Mouse (Mus musculus) CD4-positive, CD25-positive, alpha-beta regulatory T cell, adult 9 weeks (primary cell): Measurements from ENCODE around the gene Gm8011. TPM values are rescaled to one million over a fixed set of nuclear protein-coding genes. Genes with fewer than 3 reads are reported as not detected.

Source experiments
- polyA plus RNA-seq: library from polyadenylated mRNA; unstranded; fragments of 100-300 nt; shearing (Covaris generic); gene quantifications from one replicate; pipeline ENCODE4 v1.2.1, GENCODE M21; 2017

The Gm8011 gene
- polyA plus RNA-seq, result not detected

DNA sequence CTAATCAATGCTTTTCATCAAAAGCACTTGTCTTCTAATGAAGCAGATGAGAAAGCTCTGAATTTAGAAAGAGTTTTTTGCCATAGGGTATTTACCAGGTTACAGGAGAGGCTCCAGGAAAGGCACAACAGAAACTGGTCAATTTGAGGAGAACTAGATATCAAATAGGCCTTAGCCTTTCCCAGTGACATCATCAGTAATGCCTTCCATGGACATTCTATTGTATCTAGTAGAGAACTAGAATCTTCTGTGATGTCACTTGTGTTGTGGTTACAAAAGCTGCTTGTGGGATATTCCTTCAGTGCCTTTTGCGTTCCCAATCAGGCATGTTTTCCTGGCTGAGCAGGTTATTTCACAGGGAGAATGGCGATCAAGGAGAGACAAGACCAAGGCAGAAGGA lies at the start of gene Gm8011:
Gene Gm8011 (plus strand): TSS at position 301 of the 400 bp plus-strand sequence.

DNA sequence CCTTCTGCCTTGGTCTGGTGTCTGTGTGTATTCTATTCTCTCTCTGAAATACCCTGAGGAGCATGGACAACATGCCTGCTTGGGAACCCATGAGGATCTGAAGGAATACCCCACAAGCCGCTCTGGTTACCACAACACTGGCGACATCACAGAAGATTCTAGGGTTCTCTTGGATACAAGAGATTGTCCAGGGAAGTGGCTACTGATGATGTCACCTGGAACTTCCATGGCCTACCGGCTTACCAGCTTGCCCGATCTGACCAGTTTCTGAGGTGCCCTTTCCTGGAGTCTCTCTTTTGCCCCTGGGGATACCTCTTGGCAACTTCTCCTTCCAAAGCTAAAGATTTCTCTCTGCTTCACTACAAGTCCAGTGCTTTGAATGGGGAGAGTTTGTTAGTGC lies 24.1 kb upstream of the Gm8011 start, which contains the start of gene Gm8005:
Gene Gm8005 (minus strand): TSS at position 101 of the 400 bp plus-strand sequence.

DNA sequence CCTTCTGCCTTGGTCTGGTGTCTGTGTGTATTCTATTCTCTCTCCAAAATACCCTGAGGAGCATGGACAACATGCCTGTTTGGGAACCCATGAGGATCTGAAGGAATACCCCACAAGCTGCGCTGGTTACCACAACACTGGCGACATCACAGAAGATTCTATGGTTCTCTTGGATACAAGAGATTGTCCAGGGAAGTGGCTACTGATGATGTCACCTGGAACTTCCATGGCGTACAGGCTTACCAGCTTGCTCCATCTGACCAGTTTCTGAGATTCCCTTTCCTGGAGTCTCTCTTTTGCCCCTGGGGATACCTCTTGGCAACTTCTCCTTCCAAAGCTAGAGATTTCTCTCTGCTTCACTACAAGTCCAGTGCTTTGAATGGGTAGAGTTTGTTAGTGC lies 38.6 kb downstream of the Gm8011 start, which contains the start of gene Gm8020:
Gene Gm8020 (minus strand): TSS at position 101 of the 400 bp plus-strand sequence.

Other genes with a start within 250 kb of the Gm8011 start
- gene Gm17026, start 203.8 kb upstream of the Gm8011 start, polyA plus RNA-seq, result not detected
- gene Gm9611, start 166.5 kb upstream of the Gm8011 start, polyA plus RNA-seq, result not detected
- not detected for gene Gm7995, start 153.7 kb upstream of the Gm8011 start, polyA plus RNA-seq
- gene Gm8005, start 24.2 kb upstream of the Gm8011 start, polyA plus RNA-seq, result not detected
- not detected for gene Gm8020, start 38.5 kb downstream of the Gm8011 start, polyA plus RNA-seq
- gene Gm8024, start 60.4 kb downstream of the Gm8011 start, polyA plus RNA-seq, result not detected
- gene Gm17124, start 136.0 kb downstream of the Gm8011 start, polyA plus RNA-seq, result not detected
- gene Gm3633, start 178.0 kb downstream of the Gm8011 start, polyA plus RNA-seq, result not detected
- gene Gm10378, start 192.1 kb downstream of the Gm8011 start, polyA plus RNA-seq, result not detected